ENCODE assay signal across 19 mouse cellular contexts in the genomic region with DNA sequence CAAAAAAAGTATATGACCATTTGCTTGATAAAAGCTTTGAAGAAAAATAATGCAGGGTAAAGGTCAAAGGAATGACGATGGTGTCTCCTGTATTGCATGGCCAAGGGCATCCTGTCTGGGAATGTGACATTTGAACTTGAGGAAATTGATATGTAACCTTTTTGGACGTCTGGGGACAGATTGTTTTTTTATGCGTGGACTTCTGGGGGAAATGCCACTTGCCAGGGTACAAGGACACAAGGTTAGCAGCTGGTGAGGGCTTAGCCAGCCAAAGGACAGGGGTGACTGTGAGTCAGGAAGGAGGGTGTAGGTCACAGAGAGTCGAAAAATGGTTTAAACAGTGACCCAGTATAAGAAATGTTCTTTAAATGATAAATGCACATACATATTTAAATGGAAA.
"Had no signal": no experiment of that assay in that cellular context is flagged by ENCODE, and none has a peak within 500 bp of the region (broad histone marks: within the 10 kb centered on the region; RNA-seq: fewer than 3 reads in every experiment).

No protein-coding gene starts in this region.

- H3K4me1 ChIP-seq: limb, embryonic 12.5 days; limb, embryonic 15.5 days; liver, embryonic 13.5 days; neural tube, embryonic 12.5 days; neural tube, embryonic 15.5 days had no signal

- H3K27me3 ChIP-seq: limb, embryonic 12.5 days; limb, embryonic 15.5 days; liver, embryonic 13.5 days; neural tube, embryonic 12.5 days; neural tube, embryonic 15.5 days had no signal

- DNase-seq: kidney, adult 18-20 months; kidney, postnatal 4 days; left cerebral cortex, postnatal 4 days; liver, embryonic 13.5 days; lung, adult 2 months; lung, postnatal 14 days; lung, postnatal 4 days; midbrain, embryonic 14.5 days; right cerebral cortex, adult 18-20 months; right cerebral cortex, postnatal 14 days; right cerebral cortex, postnatal 4 days; thymus, postnatal 25 days had no signal

- H3K4me3 ChIP-seq: limb, embryonic 12.5 days; limb, embryonic 15.5 days; liver, embryonic 13.5 days; neural tube, embryonic 12.5 days; neural tube, embryonic 15.5 days had no signal

- H3K9me3 ChIP-seq: limb, embryonic 12.5 days; limb, embryonic 15.5 days; liver, embryonic 13.5 days; neural tube, embryonic 12.5 days; neural tube, embryonic 15.5 days had no signal

- H3K9ac ChIP-seq: limb, embryonic 12.5 days; limb, embryonic 15.5 days; liver, embryonic 13.5 days; neural tube, embryonic 12.5 days; neural tube, embryonic 15.5 days had no signal

- H3K27ac ChIP-seq: kidney, postnatal 0 days; limb, embryonic 12.5 days; limb, embryonic 15.5 days; liver, embryonic 13.5 days; neural tube, embryonic 12.5 days; neural tube, embryonic 15.5 days; stomach, postnatal 0 days had no signal

- H3K36me3 ChIP-seq: limb, embryonic 12.5 days; limb, embryonic 15.5 days; liver, embryonic 13.5 days; neural tube, embryonic 12.5 days; neural tube, embryonic 15.5 days had no signal

- H3K4me2 ChIP-seq: limb, embryonic 12.5 days; limb, embryonic 15.5 days; liver, embryonic 13.5 days; midbrain, embryonic 11.5 days; neural tube, embryonic 12.5 days; neural tube, embryonic 15.5 days had no signal
